Mouse (Mus musculus) natural killer cell, adult 2 months (primary cell): ENCODE measurements around the gene Slc25a25.

Experiments
- DNase-seq, 2 experiments: peaks; one replicate each; pipeline ENCODE4 v3.0.0; 2022; ENCODE audit warnings: low spot score in 2 of 2

Gene Slc25a25

GRCm38 (mm10) chr2:32429215-32429891 lies 21.9 kb downstream of the Slc25a25 start:
- no peak for DNase-seq

GRCm38 (mm10) chr2:32428262-32428722 lies 23.0 kb downstream of the Slc25a25 start:
- DNase-seq: no peak

- DNase-seq: no peak
Measured at GRCm38 (mm10) chr2:32427720-32428119, 23.5 kb downstream of the Slc25a25 start.

GRCm38 (mm10) chr2:32426141-32426540 lies 25.1 kb downstream of the Slc25a25 start:
- no peak for DNase-seq

GRCm38 (mm10) chr2:32425568-32425967 lies 25.7 kb downstream of the Slc25a25 start:
- DNase-seq: no peak

- no peak for DNase-seq
Measured at GRCm38 (mm10) chr2:32424796-32425195, 26.4 kb downstream of the Slc25a25 start.

- DNase-seq: peak in 1 of 2 experiments; percentile 23
Measured at GRCm38 (mm10) chr2:32423481-32424331, 27.5 kb downstream of the Slc25a25 start.

GRCm38 (mm10) chr2:32421851-32422251 lies 29.4 kb downstream of the Slc25a25 start:
- DNase-seq: no peak

GRCm38 (mm10) chr2:32420647-32421046 lies 30.6 kb downstream of the Slc25a25 start:
- no peak for DNase-seq

GRCm38 (mm10) chr2:32420066-32420608 lies 31.1 kb downstream of the Slc25a25 start:
- no peak for DNase-seq

GRCm38 (mm10) chr2:32419359-32419758 lies 31.9 kb downstream of the Slc25a25 start:
- DNase-seq: no peak

- no peak for DNase-seq
Measured at GRCm38 (mm10) chr2:32418430-32419151, 32.7 kb downstream of the Slc25a25 start.

- DNase-seq: no peak
Measured at GRCm38 (mm10) chr2:32417486-32417885, 33.8 kb downstream of the Slc25a25 start.

GRCm38 (mm10) chr2:32416556-32416955 lies 34.7 kb downstream of the Slc25a25 start:
- DNase-seq: no peak

- no peak for DNase-seq
Measured at GRCm38 (mm10) chr2:32415801-32416200, 35.4 kb downstream of the Slc25a25 start.

GRCm38 (mm10) chr2:32413936-32414335 lies 37.3 kb downstream of the Slc25a25 start:
- DNase-seq: no peak

GRCm38 (mm10) chr2:32412742-32413531 lies 38.3 kb downstream of the Slc25a25 start:
- no peak for DNase-seq

GRCm38 (mm10) chr2:32411407-32411806 lies 39.8 kb downstream of the Slc25a25 start:
- DNase-seq: no peak

GRCm38 (mm10) chr2:32408429-32409424 lies 42.5 kb downstream of the Slc25a25 start:
- DNase-seq: no peak
